In genomic region chr11:115683326-115683725, GRCm38 (mm10) we compare ENCODE assay signal across 15 mouse cellular contexts. TPM values are rescaled to one million over a fixed set of nuclear protein-coding genes. Genes with fewer than 3 reads are reported as not detected.
DNase-seq lines count a peak whose midpoint lies in the region; TF ChIP-seq lines count a peak whose summit lies in the region.
"Had no signal": no experiment of that assay in that cellular context is flagged by ENCODE, and none has a peak within 500 bp of the region (broad histone marks: within the 10 kb centered on the region; RNA-seq: fewer than 3 reads in every experiment).

No protein-coding gene starts in this region.

- H3K4me1 ChIP-seq in CH12.LX (ENCODE audit: control insufficient read depth in 1 of 2, insufficient read depth in 2 of 2) = peaks cover 16 to 64% of the 10 kb centered on the region in 2 experiments
- H3K4me1 ChIP-seq in olfactory bulb, adult 2 months (ENCODE audit: control insufficient read depth, insufficient read depth, low read length) = peaks cover 19% of the 10 kb centered on the region
- H3K4me1 ChIP-seq: embryonic facial prominence, embryonic 10.5 days; embryonic facial prominence, embryonic 12.5 days; forebrain, embryonic 12.5 days had no signal

- H3K9me3 ChIP-seq in CH12.LX (replicated peaks; ENCODE audit: low read length) = peaks cover 9% of the 10 kb centered on the region
- H3K9me3 ChIP-seq: embryonic facial prominence, embryonic 10.5 days; embryonic facial prominence, embryonic 12.5 days; forebrain, embryonic 12.5 days had no signal

- dilution Hi-C loops in CH12.LX (cut with MboI; ENCODE audit: extremely low pct_ligation_motif_present, extremely low pct_unique_long_range_greater_than_20kb, low sequenced_read_pairs) = no loop called here

- H3K9ac ChIP-seq in CH12.LX (ENCODE audit: insufficient read depth, low read depth) = no peak overlapping the region
- H3K9ac ChIP-seq: embryonic facial prominence, embryonic 12.5 days; forebrain, embryonic 12.5 days had no signal

- DNase-seq in adrenal gland, adult 2 months = peak; percentile 65
- DNase-seq in adrenal gland, postnatal 10 days = no peak
- peak; percentile 9 for DNase-seq in cerebellum, adult 11-12 months
- DNase-seq in cerebellum, postnatal 10 days = no peak
- DNase-seq in CH12.LX (ENCODE audit: extremely low read depth) = no peak
- no peak for DNase-seq in frontal cortex, adult 2 months (ENCODE audit: extremely low spot score in 1 of 2, low spot score in 1 of 2)
- DNase-seq: B cell, adult 2 months; cerebellum, adult 18-20 months; cerebellum, adult 8-10 months; cerebellum, adult 9-11 months; cerebellum, postnatal 25 days had no signal

- 0 out of 2 replicates have a peak, but pooled peaks have one; percentile 19 for TF ChIP-seq POLR2A in CH12.LX (IDR thresholded peaks at IDR 0.05; ENCODE audit: low read depth, low read length)
- no peak for TF ChIP-seq POLR2A in olfactory bulb, adult 2 months (IDR thresholded peaks at IDR 0.05; ENCODE audit: insufficient read depth, low read depth, low read length)

- H3K27me3 ChIP-seq in CH12.LX (replicated peaks) = no peaks in the 10 kb centered on the region
- H3K27me3 ChIP-seq: embryonic facial prominence, embryonic 12.5 days; forebrain, embryonic 12.5 days had no signal

- TF ChIP-seq CTCF in CH12.LX (conservative IDR thresholded peaks at IDR 0.05 in 1 of 2, IDR thresholded peaks at IDR 0.05 in 1 of 2; ENCODE audit: low read depth in 2 of 2, low read length in 2 of 2) = no peak
- TF ChIP-seq CTCF in olfactory bulb, adult 2 months (IDR thresholded peaks at IDR 0.05; ENCODE audit: insufficient read depth, low read depth, low read length) = no peak

- no peak for TF ChIP-seq EP300 in CH12.LX (IDR thresholded peaks at IDR 0.05; ENCODE audit: low read length)

- in situ Hi-C loops in CH12.LX (cut with MboI; ENCODE audit: low pct_ligation_motif_present, low pct_unique_long_range_greater_than_20kb, low sequenced_read_pairs) = no loop called here

- H3K27ac ChIP-seq in CH12.LX (ENCODE audit: insufficient read depth, low read depth) = no peak overlapping the region
- H3K27ac ChIP-seq in olfactory bulb, adult 2 months (ENCODE audit: insufficient read depth, low read depth, low read length) = 0 out of 2 replicates have a peak overlapping the region, but pooled peaks have one; percentile 36
- H3K27ac ChIP-seq: embryonic facial prominence, embryonic 10.5 days; embryonic facial prominence, embryonic 12.5 days; forebrain, embryonic 12.5 days had no signal

- peaks cover 100% of the 10 kb centered on the region for H3K79me2 ChIP-seq in CH12.LX (replicated peaks; ENCODE audit: control insufficient read depth, extremely low read depth, insufficient read depth, poor library complexity, severe bottlenecking)

- TF ChIP-seq RAD21 in CH12.LX (IDR thresholded peaks at IDR 0.05; ENCODE audit: low read depth, low read length) = no peak

- H3K4me2 ChIP-seq in CH12.LX (ENCODE audit: insufficient read depth, low read depth, poor library complexity, severe bottlenecking) = no peak overlapping the region
- H3K4me2 ChIP-seq: embryonic facial prominence, embryonic 12.5 days; forebrain, embryonic 12.5 days had no signal

- WGBS in olfactory bulb, adult 2 months = 93% methylated on average over 5 of the region's 5 CpGs

- H3K36me3 ChIP-seq in CH12.LX (replicated peaks in 1 of 2; ENCODE audit: control insufficient read depth in 1 of 2, insufficient read depth in 1 of 2, low read length in 1 of 2) = peaks cover 53 to 88% of the 10 kb centered on the region in 2 experiments

- no peak overlapping the region for H3K4me3 ChIP-seq in CH12.LX (replicated peaks in 1 of 3; ENCODE audit: low read depth in 2 of 3, low read length in 2 of 3, poor library complexity in 1 of 3)
- no peak overlapping the region for H3K4me3 ChIP-seq in olfactory bulb, adult 2 months (ENCODE audit: insufficient read depth, low read depth, low read length)
- H3K4me3 ChIP-seq: embryonic facial prominence, embryonic 10.5 days; embryonic facial prominence, embryonic 12.5 days; forebrain, embryonic 12.5 days had no signal

TF ChIP-seq in CH12.LX, 34 proteins besides CTCF, POLR2A, EP300 and RAD21:
- TF ChIP-seq CHD2 (IDR thresholded peaks at IDR 0.05; ENCODE audit: low read length) (no peak), ETS1 (conservative IDR thresholded peaks at IDR 0.05; ENCODE audit: low read depth, low read length) (no peak), IRF4 (IDR thresholded peaks at IDR 0.05; ENCODE audit: low read depth, low read length) (no peak), MYC (IDR thresholded peaks at IDR 0.05; ENCODE audit: low read depth, low read length) (no peak), ZKSCAN1 (IDR thresholded peaks at IDR 0.05; ENCODE audit: borderline replicate concordance, low read depth, low read length) (no peak), NELFE (IDR thresholded peaks at IDR 0.05; ENCODE audit: low read depth, low read length) (no peak), ELF1 (IDR thresholded peaks at IDR 0.05; ENCODE audit: low read depth, low read length) (no peak), MAFK (IDR thresholded peaks at IDR 0.05; ENCODE audit: insufficient replicate concordance, low read length) (no peak), BHLHE40 (IDR thresholded peaks at IDR 0.05; ENCODE audit: low read depth, low read length) (no peak)

RNA-seq across cellular contexts. Expression of gene Grb2, which starts 25.1 kb away (rescaled TPM):
- total RNA-seq in adrenal gland, adult 2 months (2021) = 100 to 1,000 TPM; 136 to 162 TPM
- polyA plus RNA-seq in adrenal gland, adult 2 months (2012; rRNA removed) = 41.2 and 50.8 TPM in 2 replicates
- total RNA-seq in adrenal gland, postnatal 10 days (2021) = 100 to 1,000 TPM in 1 of 2 experiments, 10 to 100 TPM in 1; 99.1 to 104 TPM
- total RNA-seq in CH12.LX (2012; rRNA removed) (63.6 and 67.7 TPM in 2 replicates), CH12.LX (2014; rRNA removed) (110 and 117 TPM in 2 replicates)
- 228 and 241 TPM in 2 replicates for polyA plus RNA-seq in CH12.LX (2012; ENCODE audit: insufficient read length, low read depth)
- polyA plus RNA-seq in olfactory bulb, adult 2 months (2012; ENCODE audit: insufficient read depth, insufficient read length, low replicate concordance, missing spikeins) = 264 TPM in 1 of 2 replicates, not detected in the other
- 194 and 200 TPM in 2 replicates for polyA plus RNA-seq in frontal cortex, adult 2 months (2012; rRNA removed)

RNA-seq across cellular contexts. Expression of gene Slc25a19, which starts 55.2 kb away (rescaled TPM):
- 100 to 1,000 TPM; 117 to 132 TPM for total RNA-seq in adrenal gland, adult 2 months (2021)
- 156 and 170 TPM in 2 replicates for polyA plus RNA-seq in adrenal gland, adult 2 months (2012; rRNA removed)
- 100 to 1,000 TPM; 169 to 231 TPM for total RNA-seq in adrenal gland, postnatal 10 days (2021)
- total RNA-seq in CH12.LX (2012; rRNA removed) (277 and 312 TPM in 2 replicates), CH12.LX (2014; rRNA removed) (278 and 294 TPM in 2 replicates)
- polyA plus RNA-seq in CH12.LX (2012; ENCODE audit: insufficient read length, low read depth) = 374 and 398 TPM in 2 replicates
- polyA plus RNA-seq in olfactory bulb, adult 2 months (2012; ENCODE audit: insufficient read depth, insufficient read length, low replicate concordance, missing spikeins) = not detected in 2 replicates
- 117 and 127 TPM in 2 replicates for polyA plus RNA-seq in frontal cortex, adult 2 months (2012; rRNA removed)

Comparison
In these comparisons a context has a peak if more than half of its experiments do, and no peak if none do; other contexts are left out.
1. DNase-seq: peak in adrenal gland, adult 2 months (single experiment) and cerebellum, adult 11-12 months (single experiment); none in adrenal gland, postnatal 10 days (single experiment), cerebellum, postnatal 10 days (0 of 2), CH12.LX (single experiment) and frontal cortex, adult 2 months (0 of 2).